Mouse (Mus musculus): ENCODE data around the gene Tppp.
A peak's percentile ranks its signal among the peaks of the same experiment; 100 is the strongest.
"Not testable (repeated sequence)": the region's sequence is repeated elsewhere in the genome, so short reads cannot be mapped to it uniquely, and the experiment has no call there.

Gene Tppp

GRCm38 (mm10) chr13:74008948-74009718, at the start of gene Tppp:
Tppp (plus strand) TSS chr13:74009407.
- DNase-seq = peak; percentile 84

GRCm38 (mm10) chr13:73960117-73960652, 49.0 kb upstream of the Tppp start:
- DNase-seq = no peak

- no peak for DNase-seq
Observed at GRCm38 (mm10) chr13:73961177-73961576, 48.0 kb upstream of the Tppp start.

- DNase-seq = no peak
Observed at GRCm38 (mm10) chr13:73963551-73963950, 45.7 kb upstream of the Tppp start, which contains the start of gene Zdhhc11. Zdhhc11 (plus strand) TSS chr13:73963851.

GRCm38 (mm10) chr13:73970545-73971448, 38.4 kb upstream of the Tppp start:
- peak; percentile 54 for DNase-seq

- DNase-seq = no peak
Observed at GRCm38 (mm10) chr13:73974523-73974922, 34.7 kb upstream of the Tppp start.

- DNase-seq = no peak
Observed at GRCm38 (mm10) chr13:73976935-73977334, 32.3 kb upstream of the Tppp start.

GRCm38 (mm10) chr13:73990325-73990724, 18.9 kb upstream of the Tppp start:
- no peak for DNase-seq

GRCm38 (mm10) chr13:73990761-73991160, 18.4 kb upstream of the Tppp start:
- DNase-seq = no peak

- DNase-seq = no peak
Observed at GRCm38 (mm10) chr13:73991267-73991666, 17.9 kb upstream of the Tppp start.

- DNase-seq = no peak
Observed at GRCm38 (mm10) chr13:73996456-73996855, 12.8 kb upstream of the Tppp start.

- no peak for DNase-seq
Observed at GRCm38 (mm10) chr13:74000519-74000918, 8.7 kb upstream of the Tppp start.

GRCm38 (mm10) chr13:74000961-74001360, 8.2 kb upstream of the Tppp start:
- no peak for DNase-seq

GRCm38 (mm10) chr13:74001492-74001891, 7.7 kb upstream of the Tppp start:
- no peak for DNase-seq

GRCm38 (mm10) chr13:74006881-74007280, 2.3 kb upstream of the Tppp start:
- not testable (repeated sequence) for DNase-seq

- DNase-seq = not testable (repeated sequence)
Observed at GRCm38 (mm10) chr13:74008216-74008615, 991 bp upstream of the Tppp start.

GRCm38 (mm10) chr13:74009791-74010614, 796 bp downstream of the Tppp start:
- peak; percentile 82 for DNase-seq

- DNase-seq = peak; percentile 18
Observed at GRCm38 (mm10) chr13:74010678-74011077, 1.5 kb downstream of the Tppp start.

GRCm38 (mm10) chr13:74015908-74016307, 6.7 kb downstream of the Tppp start:
- no peak for DNase-seq

- no peak for DNase-seq
Observed at GRCm38 (mm10) chr13:74017426-74017825, 8.2 kb downstream of the Tppp start.

GRCm38 (mm10) chr13:74019006-74019405, 9.8 kb downstream of the Tppp start:
- DNase-seq = not testable (repeated sequence)

Measured in right cerebral cortex, postnatal 4 days (tissue).